Mouse (Mus musculus): ENCODE data around the gene Natd1.

Natd1 gene

GRCm38 (mm10) chr11:60932503-60933020, 18.0 kb upstream of the Natd1 start:
- in situ Hi-C loops (cut with MboI, MseI): loop anchor here in 1 of 2 experiments (10.0 kb wide), 1 partner anchor 818 kb away; no protein-coding TSS in a partner anchor

DNA sequence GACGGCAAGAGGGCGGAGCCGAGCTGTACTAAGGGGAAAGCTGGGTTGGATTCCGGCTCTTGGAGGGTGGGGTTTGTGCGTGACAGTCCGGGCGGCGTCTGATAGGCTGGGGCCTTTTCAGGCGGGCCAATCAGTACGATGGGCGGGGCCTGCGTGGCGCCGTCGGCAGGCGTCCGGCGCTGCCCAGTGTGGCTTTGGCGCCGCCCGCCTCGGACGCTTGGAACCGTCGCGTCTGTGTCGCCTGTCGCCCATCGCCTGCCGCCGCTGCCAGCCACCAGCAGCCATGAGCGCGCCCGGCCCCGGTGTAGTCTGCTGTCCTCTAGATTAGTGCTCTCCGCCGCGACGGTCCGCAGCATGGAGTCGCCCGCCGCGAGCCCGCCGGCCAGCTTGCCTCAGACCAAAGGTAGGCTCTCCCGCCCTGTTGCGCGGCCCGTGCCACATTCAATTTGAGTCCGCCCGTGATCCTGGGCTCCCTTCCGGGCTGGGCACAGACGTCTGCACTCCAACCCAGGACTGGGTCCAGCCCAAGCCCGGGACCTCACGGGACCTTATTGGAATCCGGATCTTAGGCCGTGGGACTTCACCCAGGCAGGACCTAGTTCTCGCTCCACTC, 17.4 kb upstream of the Natd1 start, which contains the start of gene Map2k3:
TSS of gene Map2k3 (plus strand) at position 165 of the 613 bp plus-strand sequence.
- in situ Hi-C loops (cut with MboI, MseI): loop anchor here in 1 of 2 experiments (10.0 kb wide), 1 partner anchor 817 kb away; no protein-coding TSS in a partner anchor

DNA sequence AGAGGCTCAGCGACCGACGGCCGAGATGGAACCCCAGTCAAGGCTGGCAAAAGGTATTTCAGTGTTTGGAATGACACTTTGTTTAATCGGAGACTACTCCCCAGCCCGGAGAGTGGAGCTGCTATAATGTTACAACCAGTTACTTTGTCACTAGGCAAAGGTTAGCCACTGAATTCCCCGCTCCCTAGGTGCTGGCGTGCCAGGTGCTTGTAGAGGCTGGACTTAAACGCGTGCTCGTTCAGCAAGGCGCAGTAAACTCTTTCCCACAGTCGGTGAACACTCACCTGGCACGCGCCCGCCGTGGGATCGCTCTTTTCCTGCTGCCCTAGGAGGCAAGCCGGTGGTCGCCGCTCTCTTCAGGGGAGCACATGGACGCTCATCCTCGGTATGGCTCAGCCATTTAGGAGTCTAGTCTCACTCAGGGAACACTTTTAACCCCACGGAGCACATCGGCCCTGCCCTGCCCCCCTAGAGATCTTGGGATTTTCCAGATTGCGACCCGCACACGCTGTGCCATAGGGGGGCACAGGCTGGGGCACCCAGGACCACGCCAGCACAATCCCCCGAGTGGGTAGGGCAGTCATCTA, 16.8 kb upstream of the Natd1 start:
- in situ Hi-C loops (cut with MboI, MseI): loop anchor here in 1 of 2 experiments (10.0 kb wide), 1 partner anchor 817 kb away; no protein-coding TSS in a partner anchor

DNA sequence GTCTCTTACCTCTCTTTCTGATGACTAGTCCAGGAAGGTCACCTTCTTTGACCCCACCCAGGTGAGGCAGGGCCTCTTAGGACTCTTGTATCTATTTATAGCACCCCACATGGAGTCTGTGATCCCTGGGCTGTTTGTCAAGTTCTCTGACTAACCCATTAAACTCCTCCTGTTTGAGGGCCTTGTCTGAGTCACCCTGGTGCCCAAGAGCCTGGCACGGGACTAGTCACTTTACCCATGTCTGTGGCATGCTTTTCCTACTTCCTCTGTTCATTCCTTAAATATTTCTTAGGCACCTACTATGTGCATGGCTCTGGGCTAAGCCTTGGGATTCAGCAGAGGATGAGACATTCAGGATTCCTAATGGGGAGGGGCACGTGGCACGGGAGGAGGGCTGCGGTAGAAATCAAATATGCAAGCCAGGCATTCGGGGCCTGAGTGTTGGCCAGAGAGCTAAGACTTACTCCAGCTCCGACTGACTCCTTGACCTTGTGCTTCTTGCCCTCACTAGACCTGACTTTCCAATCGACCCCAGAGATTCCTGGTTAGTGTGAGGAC, 16.3 kb upstream of the Natd1 start:
- in situ Hi-C loops (cut with MboI, MseI): loop anchor here in 1 of 2 experiments (10.0 kb wide), 1 partner anchor 816 kb away; no protein-coding TSS in a partner anchor

- in situ Hi-C loops (cut with MboI, MseI): no loop called here
Observed at GRCm38 (mm10) chr11:60927264-60927663, 12.7 kb upstream of the Natd1 start.

DNA sequence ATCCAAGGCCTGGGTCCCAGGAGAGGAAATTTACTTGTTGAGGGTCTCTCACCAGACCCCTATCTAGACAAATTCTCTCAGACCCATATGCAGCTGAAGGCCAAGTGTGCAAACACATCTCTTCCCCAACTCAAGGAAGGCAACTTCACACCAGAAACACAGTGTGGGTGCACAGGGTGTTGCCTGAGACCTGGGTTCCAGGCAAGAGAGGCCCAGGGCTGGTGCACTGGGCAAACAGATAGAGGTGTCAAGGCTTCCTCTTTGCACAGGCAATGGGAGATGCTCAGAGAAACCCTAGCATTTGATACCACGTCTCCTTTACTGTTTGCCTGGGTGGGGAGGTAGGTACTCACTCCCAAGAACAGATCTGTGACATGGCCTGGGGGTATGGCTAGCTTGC, 10.4 kb upstream of the Natd1 start:
- in situ Hi-C loops (cut with MboI, MseI): no loop called here

DNA sequence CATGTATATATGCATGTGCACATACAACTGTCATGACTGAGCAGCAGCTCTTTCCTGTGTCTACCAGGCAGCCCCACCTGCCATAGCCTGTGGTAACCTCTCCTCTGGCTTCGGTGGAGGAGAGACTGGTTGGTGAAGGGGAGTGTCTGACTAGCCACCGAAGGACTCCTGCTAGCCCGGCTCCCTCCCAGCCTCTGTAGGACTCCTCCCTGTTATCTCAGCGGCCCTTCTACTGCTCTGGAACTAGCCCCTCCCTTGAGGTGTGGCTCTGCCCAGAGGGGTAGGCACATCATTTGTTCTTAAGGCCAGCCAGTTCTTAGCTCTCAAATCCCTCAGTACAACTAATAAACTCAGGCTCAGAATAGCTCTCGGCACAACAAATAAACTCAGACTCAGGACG, 9.9 kb upstream of the Natd1 start:
- in situ Hi-C loops (cut with MboI, MseI): no loop called here

DNA sequence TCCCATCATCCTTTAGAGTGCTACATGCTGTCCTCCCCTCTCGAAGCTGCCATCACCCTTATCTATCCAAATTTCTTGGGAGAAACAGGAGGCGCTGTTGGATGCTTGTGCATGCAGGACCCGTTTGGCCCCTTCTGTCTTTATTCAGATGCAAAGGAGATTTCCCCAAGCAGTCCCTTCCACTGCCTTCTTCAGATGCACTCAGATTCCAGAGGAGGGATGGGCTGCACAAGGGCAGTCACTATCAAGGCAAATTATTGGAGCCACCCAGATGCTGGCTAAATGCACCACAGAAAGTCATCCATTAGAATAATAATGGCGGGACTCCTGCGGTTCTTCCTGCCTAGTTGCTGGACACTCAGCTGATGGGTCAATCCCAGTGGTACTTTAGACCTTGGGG, 8.4 kb upstream of the Natd1 start:
- in situ Hi-C loops (cut with MboI, MseI): no loop called here

DNA sequence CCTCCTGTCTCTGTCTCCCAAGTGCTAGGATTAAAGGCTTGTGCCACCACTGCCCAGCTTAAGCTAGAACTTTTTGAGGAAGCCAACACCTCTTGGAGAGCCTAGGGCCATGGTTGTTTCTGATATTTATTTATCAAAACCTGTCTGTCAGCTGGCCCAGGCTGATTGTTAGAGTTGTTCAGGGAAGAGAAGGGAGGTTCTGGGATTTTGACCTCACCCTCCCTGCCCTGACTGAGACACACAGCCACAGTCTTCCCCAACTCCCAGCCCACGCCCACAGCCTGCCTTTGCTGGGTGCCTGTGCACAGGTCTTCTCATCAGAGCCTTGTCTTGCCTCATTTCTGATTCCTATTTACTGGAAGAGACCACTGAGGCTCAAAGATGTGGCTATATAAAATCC, 7.6 kb upstream of the Natd1 start:
- in situ Hi-C loops (cut with MboI, MseI): no loop called here

GRCm38 (mm10) chr11:60920021-60920420, 5.5 kb upstream of the Natd1 start:
- in situ Hi-C loops (cut with MboI, MseI): no loop called here

DNA sequence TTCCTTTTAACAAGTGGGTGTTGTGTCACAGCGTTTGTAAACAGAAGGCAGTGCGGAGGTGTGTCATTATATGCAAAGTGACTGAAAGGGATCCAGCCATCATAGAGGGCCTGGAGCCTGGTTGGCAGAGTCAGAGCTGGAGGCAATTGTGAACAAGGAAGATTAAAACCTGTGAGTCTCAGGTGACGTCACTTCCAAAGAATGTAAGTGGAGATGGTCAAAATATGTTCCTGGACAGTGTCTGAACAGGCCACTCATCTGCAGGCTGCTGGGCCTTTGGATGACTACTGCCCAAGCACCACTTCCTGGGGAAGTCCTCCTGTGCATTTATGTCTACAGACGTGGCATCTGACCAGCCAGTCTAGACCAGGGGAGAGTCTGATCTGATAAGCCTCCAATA, 651 bp upstream of the Natd1 start:
- in situ Hi-C loops (cut with MboI, MseI): no loop called here

GRCm38 (mm10) chr11:60913301-60914196, 1.0 kb downstream of the Natd1 start:
- in situ Hi-C loops (cut with MboI, MseI): no loop called here

DNA sequence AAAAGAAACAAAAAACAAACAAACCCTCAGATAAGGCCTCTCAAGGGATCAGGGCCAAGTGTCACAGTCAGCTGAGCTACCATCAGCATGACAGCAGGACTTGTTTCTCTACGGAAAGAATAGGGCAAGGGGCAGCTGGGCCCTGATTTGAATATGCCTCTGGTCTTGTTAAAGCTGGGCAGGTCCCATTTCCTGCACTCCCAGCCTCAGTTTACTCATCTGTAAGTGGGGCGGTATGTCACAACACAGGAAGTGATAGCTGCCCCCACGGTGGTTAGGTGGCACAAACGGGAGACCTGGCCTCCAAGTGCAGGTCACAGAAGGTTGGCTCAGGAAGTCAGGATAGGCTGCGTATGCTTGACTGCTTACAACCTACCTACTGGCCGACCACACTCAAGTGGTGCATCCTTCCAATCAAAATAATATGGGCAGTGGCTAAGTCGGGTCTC, 2.0 kb downstream of the Natd1 start:
- in situ Hi-C loops (cut with MboI, MseI): no loop called here

DNA sequence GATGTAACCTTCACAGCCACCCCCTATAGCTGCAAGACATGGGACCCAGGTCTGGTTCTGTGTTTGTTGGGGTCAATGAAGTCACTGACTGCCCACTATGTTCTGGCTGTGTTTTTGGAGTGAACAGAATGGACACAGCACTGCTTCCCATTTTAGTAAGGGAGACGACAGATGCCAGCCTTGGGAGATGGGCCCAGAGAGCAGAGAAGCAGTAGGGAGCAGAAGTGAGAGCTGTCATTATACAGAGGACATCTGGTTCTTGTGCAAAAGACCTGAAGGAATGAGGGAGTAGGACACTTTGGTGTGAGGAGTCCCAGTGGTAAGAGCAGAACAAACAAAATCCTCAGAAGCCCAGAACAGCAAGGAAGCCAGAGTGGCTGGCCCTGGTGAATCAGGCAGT, 4.9 kb downstream of the Natd1 start:
- in situ Hi-C loops (cut with MboI, MseI): no loop called here

GRCm38 (mm10) chr11:60908073-60908472, 6.5 kb downstream of the Natd1 start:
- in situ Hi-C loops (cut with MboI, MseI): no loop called here

- in situ Hi-C loops (cut with MboI, MseI): no loop called here
Observed at GRCm38 (mm10) chr11:60906449-60906848, 8.1 kb downstream of the Natd1 start.

DNA sequence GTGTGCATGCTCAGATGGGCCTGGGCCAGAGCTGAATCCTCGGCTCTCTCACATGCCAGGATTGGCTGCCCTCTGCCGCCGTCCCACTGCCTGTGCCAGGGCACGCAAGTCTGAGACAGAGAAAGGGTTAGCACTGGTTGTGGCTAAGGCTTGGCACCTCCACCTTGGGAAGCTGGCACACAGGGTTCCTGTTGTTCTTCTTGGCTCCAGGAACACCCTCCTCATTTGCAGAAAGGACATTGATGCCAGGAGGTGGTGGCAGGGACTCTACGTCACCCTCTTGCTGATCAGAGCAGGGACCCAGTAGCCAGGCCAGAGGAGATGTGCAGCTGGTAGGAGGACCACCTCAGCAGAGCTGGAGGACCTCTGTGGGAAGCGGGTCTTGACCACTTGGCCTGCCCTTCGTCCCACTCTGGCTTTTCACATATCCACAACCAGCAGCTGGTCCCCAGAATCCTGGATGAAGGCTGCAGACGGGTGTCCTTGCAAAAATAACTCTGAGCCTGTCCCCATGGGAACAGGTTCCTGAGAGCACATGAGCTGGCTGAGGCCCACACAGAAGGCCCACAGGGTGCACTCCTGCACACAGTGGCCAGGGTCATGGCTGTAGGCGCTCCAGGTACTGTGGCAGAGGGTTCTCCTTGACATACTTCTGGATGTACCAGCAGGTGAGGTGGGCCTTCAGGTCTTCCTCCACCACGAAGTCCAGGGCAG, 9.0 kb downstream of the Natd1 start:
- in situ Hi-C loops (cut with MboI, MseI): no loop called here

GRCm38 (mm10) chr11:60903661-60904061, 10.9 kb downstream of the Natd1 start:
- in situ Hi-C loops (cut with MboI, MseI): no loop called here

- in situ Hi-C loops (cut with MboI, MseI): no loop called here
Observed at GRCm38 (mm10) chr11:60902486-60902885, 12.1 kb downstream of the Natd1 start.

DNA sequence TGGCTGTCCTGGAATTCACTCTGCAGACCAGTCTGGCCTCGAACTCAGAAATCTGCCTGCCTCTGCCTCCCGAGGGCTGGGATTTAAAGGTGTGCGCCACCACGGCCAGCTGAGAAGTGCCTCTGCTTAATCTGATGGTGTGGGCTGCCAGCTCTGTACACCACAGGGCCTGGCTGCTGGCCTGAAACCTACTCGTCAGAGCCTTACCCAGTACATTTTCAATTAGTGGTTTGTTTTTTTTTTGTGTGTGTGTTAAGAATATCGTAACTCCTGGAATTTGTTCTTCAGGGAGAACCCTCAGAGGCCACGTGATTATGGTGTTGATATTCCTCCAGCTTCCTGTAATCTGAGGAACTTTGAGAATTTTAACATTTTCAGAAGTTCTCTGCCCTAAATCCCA, 12.5 kb downstream of the Natd1 start:
- in situ Hi-C loops (cut with MboI, MseI): no loop called here

DNA sequence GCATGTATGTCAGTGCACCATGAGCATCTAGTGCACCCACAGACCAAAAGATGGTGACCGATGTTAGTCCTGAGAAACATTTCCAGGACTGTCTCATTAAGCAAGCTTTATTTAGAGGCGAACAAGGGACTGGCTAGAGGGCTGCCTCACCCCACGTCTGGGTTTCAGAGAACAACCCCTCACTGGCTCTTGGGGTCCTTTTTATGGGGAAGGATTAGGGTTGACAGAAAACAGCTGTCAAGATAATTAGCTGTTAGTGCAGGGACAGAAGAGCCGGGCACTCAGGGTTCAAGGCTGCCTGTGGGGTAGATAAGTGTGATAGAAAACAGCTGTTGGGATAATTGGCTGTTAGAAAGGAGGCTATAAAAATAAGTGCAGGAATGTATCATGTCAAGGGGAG, 18.6 kb downstream of the Natd1 start:
- in situ Hi-C loops (cut with MboI, MseI): loop anchor here in 1 of 2 experiments (10.0 kb wide), 1 partner anchor 1111 kb away; the partner anchor contains the start of gene Pld6
